Comparison of ENCODE assay signal across 31 mouse cellular contexts in genomic region chr15:99674866-99675265, GRCm38 (mm10). TPM values are rescaled to one million over a fixed set of nuclear protein-coding genes. Genes with fewer than 3 reads are reported as not detected.
DNase-seq lines count a peak whose midpoint lies in the region; ATAC-seq and TF ChIP-seq lines count a peak whose summit lies in the region.
"Had no signal": no experiment of that assay in that cellular context is flagged by ENCODE, and none has a peak within 500 bp of the region (broad histone marks: within the 10 kb centered on the region; RNA-seq: fewer than 3 reads in every experiment).

No protein-coding gene starts in this region.

- H3K9ac ChIP-seq in midbrain, embryonic 13.5 days (replicated peaks): peak overlapping the region; percentile 48; the same call in 1 of the 2 replicates
- no peak overlapping the region for H3K9ac ChIP-seq in midbrain, embryonic 11.5 days (ENCODE audit: low read length)
- no peak overlapping the region for H3K9ac ChIP-seq in hindbrain, postnatal 0 days (replicated peaks; ENCODE audit: low read length)
- H3K9ac ChIP-seq in neural tube, embryonic 14.5 days (replicated peaks; ENCODE audit: low read depth, low read length): no peak overlapping the region; the same call in 1 of the 2 replicates
- H3K9ac ChIP-seq: intestine, embryonic 15.5 days; limb, embryonic 15.5 days; liver, embryonic 14.5 days; lung, embryonic 14.5 days had no signal

- H3K27me3 ChIP-seq in midbrain, embryonic 13.5 days: peaks cover 12% of the 10 kb centered on the region
- peaks cover 19% of the 10 kb centered on the region for H3K27me3 ChIP-seq in midbrain, embryonic 11.5 days (ENCODE audit: control insufficient read depth, insufficient read depth, low read length)
- H3K27me3 ChIP-seq in hindbrain, postnatal 0 days (ENCODE audit: insufficient read depth, low read length): no peaks in the 10 kb centered on the region
- no peaks in the 10 kb centered on the region; the same call in 1 of the 2 replicates for H3K27me3 ChIP-seq in neural tube, embryonic 14.5 days (ENCODE audit: control insufficient read depth, insufficient read depth, low read length)

- peaks cover 90% of the 10 kb centered on the region for H3K4me1 ChIP-seq in midbrain, embryonic 13.5 days (replicated peaks)
- H3K4me1 ChIP-seq in midbrain, embryonic 11.5 days (ENCODE audit: control insufficient read depth, insufficient read depth, low read length): peaks cover 14% of the 10 kb centered on the region
- peaks cover 36% of the 10 kb centered on the region for H3K4me1 ChIP-seq in hindbrain, postnatal 0 days (ENCODE audit: insufficient read depth, low read length)
- peaks cover 59% of the 10 kb centered on the region for H3K4me1 ChIP-seq in neural tube, embryonic 14.5 days (ENCODE audit: control insufficient read depth, insufficient read depth, low read length)

- peak overlapping the region; percentile 23; the same call in 1 of the 2 replicates for H3K4me3 ChIP-seq in midbrain, embryonic 13.5 days (replicated peaks)
- no peak overlapping the region for H3K4me3 ChIP-seq in midbrain, embryonic 11.5 days (ENCODE audit: low read depth, low read length)
- no peak overlapping the region for H3K4me3 ChIP-seq in hindbrain, postnatal 0 days (ENCODE audit: low read length)
- H3K4me3 ChIP-seq in neural tube, embryonic 14.5 days (ENCODE audit: low read depth, low read length): peak overlapping the region; percentile 17; the same call in 1 of the 2 replicates
- no peak overlapping the region for H3K4me3 ChIP-seq in gastrocnemius, adult 2 months
- H3K4me3 ChIP-seq: embryonic facial prominence, embryonic 10.5 days; forebrain, embryonic 10.5 days; heart, embryonic 10.5 days; intestine, embryonic 15.5 days; limb, embryonic 15.5 days had no signal

- intact Hi-C loops in gastrocnemius, adult 2 months (cut with DNase I): no loop called here

- ATAC-seq in midbrain, embryonic 13.5 days: no peak
- ATAC-seq in midbrain, embryonic 11.5 days (ENCODE audit: low FRiP score): no peak
- no peak for ATAC-seq in hindbrain, postnatal 0 days
- no peak for ATAC-seq in neural tube, embryonic 14.5 days (ENCODE audit: low read depth)
- ATAC-seq: intestine, embryonic 15.5 days; Patski had no signal

- no peaks in the 10 kb centered on the region for H3K9me3 ChIP-seq in midbrain, embryonic 13.5 days
- H3K9me3 ChIP-seq in midbrain, embryonic 11.5 days (ENCODE audit: control insufficient read depth, low read length): no peaks in the 10 kb centered on the region
- H3K9me3 ChIP-seq in hindbrain, postnatal 0 days (ENCODE audit: low read length): no peaks in the 10 kb centered on the region
- H3K9me3 ChIP-seq in neural tube, embryonic 14.5 days (ENCODE audit: control insufficient read depth, low read length): no peaks in the 10 kb centered on the region
- H3K9me3 ChIP-seq: embryonic facial prominence, embryonic 10.5 days; forebrain, embryonic 10.5 days; heart, embryonic 10.5 days; intestine, embryonic 15.5 days; limb, embryonic 15.5 days had no signal

- peaks cover 13% of the 10 kb centered on the region; the same call in 1 of the 2 replicates for H3K36me3 ChIP-seq in midbrain, embryonic 13.5 days
- H3K36me3 ChIP-seq in midbrain, embryonic 11.5 days (ENCODE audit: control insufficient read depth, insufficient read depth, low read length): no peaks in the 10 kb centered on the region
- no peaks in the 10 kb centered on the region for H3K36me3 ChIP-seq in hindbrain, postnatal 0 days (ENCODE audit: insufficient read depth, low read length)
- H3K36me3 ChIP-seq in neural tube, embryonic 14.5 days (ENCODE audit: control insufficient read depth, insufficient read depth, low read length): peaks cover 5% of the 10 kb centered on the region; the same call in 1 of the 2 replicates
- H3K36me3 ChIP-seq: embryonic facial prominence, embryonic 10.5 days; forebrain, embryonic 10.5 days; G1E; heart, embryonic 10.5 days; intestine, embryonic 15.5 days; limb, embryonic 15.5 days had no signal

- peak overlapping the region; percentile 79 for H3K4me2 ChIP-seq in midbrain, embryonic 13.5 days (replicated peaks)
- H3K4me2 ChIP-seq in midbrain, embryonic 11.5 days: no peak overlapping the region
- H3K4me2 ChIP-seq in hindbrain, postnatal 0 days (ENCODE audit: low read depth, low read length): peak overlapping the region; percentile 27
- peak overlapping the region; percentile 64 for H3K4me2 ChIP-seq in neural tube, embryonic 14.5 days (ENCODE audit: low read depth, low read length)
- H3K4me2 ChIP-seq: intestine, embryonic 15.5 days; limb, embryonic 15.5 days; lung, embryonic 14.5 days had no signal

- no peak for TF ChIP-seq CTCF in hindbrain, postnatal 0 days (IDR thresholded peaks at IDR 0.05; ENCODE audit: low read depth)
- TF ChIP-seq CTCF in gastrocnemius, adult 2 months (IDR thresholded peaks at IDR 0.05): no peak

- peak; percentile 63 to 68 for DNase-seq in cerebellum, postnatal 25 days
- no peak for DNase-seq in cerebellum, postnatal 4 days (ENCODE audit: low spot score in 2 of 2)
- no peak for DNase-seq in midbrain, embryonic 11.5 days (ENCODE audit: low spot score, missing footprints)
- DNase-seq in hindbrain, postnatal 0 days (ENCODE audit: low spot score): no peak
- DNase-seq in gastrocnemius, adult 2 months: no peak
- no peak for DNase-seq in ovary, postnatal 14 days (ENCODE audit: low spot score)
- DNase-seq: adrenal gland, adult 8-10 months; B cell, adult 2 months; heart, postnatal 4 days; kidney, adult 8-10 months; kidney, postnatal 14 days; left cerebral cortex, postnatal 4 days; lung, embryonic 14.5 days; thymus, adult 2 months; thymus, postnatal 4 days had no signal

- H3K27ac ChIP-seq in midbrain, embryonic 13.5 days: no peak overlapping the region
- H3K27ac ChIP-seq in midbrain, embryonic 11.5 days (ENCODE audit: low read depth, low read length): no peak overlapping the region
- H3K27ac ChIP-seq in hindbrain, postnatal 0 days: no peak overlapping the region
- H3K27ac ChIP-seq in neural tube, embryonic 14.5 days (ENCODE audit: low read depth, low read length): 0 out of 2 replicates have a peak overlapping the region, but pooled peaks have one; percentile 22
- H3K27ac ChIP-seq in gastrocnemius, adult 2 months: no peak overlapping the region
- H3K27ac ChIP-seq: embryonic facial prominence, embryonic 10.5 days; forebrain, embryonic 10.5 days; heart, embryonic 10.5 days; intestine, embryonic 15.5 days; limb, embryonic 15.5 days; liver, embryonic 14.5 days; stomach, postnatal 0 days had no signal

- 84% methylated on average over 3 of the region's 3 CpGs for WGBS in midbrain, embryonic 13.5 days
- WGBS in midbrain, embryonic 11.5 days: 85% methylated on average over 3 of the region's 3 CpGs
- 49% methylated on average over 3 of the region's 3 CpGs for WGBS in hindbrain, postnatal 0 days
- WGBS in neural tube, embryonic 14.5 days: 73% methylated on average over 3 of the region's 3 CpGs

RNA-seq across cellular contexts. Expression of gene Asic1, which starts 4.7 kb away (rescaled TPM):
- polyA plus RNA-seq in midbrain, embryonic 13.5 days (2015; fragmentation: Nextera tagmentation; extraction: Ambion mirVana): 48.0 and 54.5 TPM in 2 replicates
- polyA plus RNA-seq in midbrain, embryonic 11.5 days (2014; fragmentation: Nextera tagmentation; extraction: Ambion mirVana): 10.5 and 11.4 TPM in 2 replicates
- total RNA-seq in hindbrain, postnatal 0 days (2014; rRNA removed): 127 and 143 TPM in 2 replicates
- 32.0 and 37.1 TPM in 2 replicates for polyA plus RNA-seq in hindbrain, postnatal 0 days (2015; fragmentation: Nextera tagmentation; extraction: Ambion mirVana)
- 66.0 and 69.8 TPM in 2 replicates for polyA plus RNA-seq in neural tube, embryonic 14.5 days (2014; fragmentation: Nextera tagmentation; extraction: Ambion mirVana)
- total RNA-seq in gastrocnemius, adult 2 months (2021): under 1 TPM in 1 of 2 experiments, not detected in 1; 0.31 TPM
- total RNA-seq: gastrocnemius, adult 8-10 months had no signal
- polyA plus RNA-seq: G1E had no signal

RNA-seq across cellular contexts. Expression of gene Racgap1, which starts 23.4 kb away (rescaled TPM):
- 118 and 125 TPM in 2 replicates for polyA plus RNA-seq in midbrain, embryonic 13.5 days (2015; fragmentation: Nextera tagmentation; extraction: Ambion mirVana)
- polyA plus RNA-seq in midbrain, embryonic 11.5 days (2014; fragmentation: Nextera tagmentation; extraction: Ambion mirVana): 214 and 230 TPM in 2 replicates
- total RNA-seq in hindbrain, postnatal 0 days (2014; rRNA removed): 46.4 and 49.1 TPM in 2 replicates
- 49.7 and 52.0 TPM in 2 replicates for polyA plus RNA-seq in hindbrain, postnatal 0 days (2015; fragmentation: Nextera tagmentation; extraction: Ambion mirVana)
- polyA plus RNA-seq in neural tube, embryonic 14.5 days (2014; fragmentation: Nextera tagmentation; extraction: Ambion mirVana): 45.9 and 65.6 TPM in 2 replicates
- total RNA-seq in gastrocnemius, adult 2 months (2021): under 1 TPM; 0.89 to 0.94 TPM

RNA-seq across cellular contexts. Expression of gene Smarcd1, which starts 27.1 kb away (rescaled TPM):
- 137 and 145 TPM in 2 replicates for polyA plus RNA-seq in midbrain, embryonic 13.5 days (2015; fragmentation: Nextera tagmentation; extraction: Ambion mirVana)
- polyA plus RNA-seq in midbrain, embryonic 11.5 days (2014; fragmentation: Nextera tagmentation; extraction: Ambion mirVana): 111 and 113 TPM in 2 replicates
- total RNA-seq in hindbrain, postnatal 0 days (2014; rRNA removed): 74.0 and 89.4 TPM in 2 replicates
- polyA plus RNA-seq in hindbrain, postnatal 0 days (2015; fragmentation: Nextera tagmentation; extraction: Ambion mirVana): 78.1 and 91.2 TPM in 2 replicates
- polyA plus RNA-seq in neural tube, embryonic 14.5 days (2014; fragmentation: Nextera tagmentation; extraction: Ambion mirVana): 110 TPM in 2 replicates
- 1 to 10 TPM; 6.9 to 7.2 TPM for total RNA-seq in gastrocnemius, adult 2 months (2021)

RNA-seq across cellular contexts. Expression of gene Gm17349, which starts 30.4 kb away (rescaled TPM):
- not detected in 2 replicates for polyA plus RNA-seq in midbrain, embryonic 13.5 days (2015; fragmentation: Nextera tagmentation; extraction: Ambion mirVana)
- not detected in 2 replicates for polyA plus RNA-seq in midbrain, embryonic 11.5 days (2014; fragmentation: Nextera tagmentation; extraction: Ambion mirVana)
- not detected in 2 replicates for total RNA-seq in hindbrain, postnatal 0 days (2014; rRNA removed)
- not detected in 2 replicates for polyA plus RNA-seq in hindbrain, postnatal 0 days (2015; fragmentation: Nextera tagmentation; extraction: Ambion mirVana)
- not detected in 2 replicates for polyA plus RNA-seq in neural tube, embryonic 14.5 days (2014; fragmentation: Nextera tagmentation; extraction: Ambion mirVana)
- 1 to 10 TPM in 1 of 2 experiments, not detected in 1; 1.0 TPM for total RNA-seq in gastrocnemius, adult 2 months (2021)
- total RNA-seq: left cerebral cortex, postnatal 4 days; megakaryocyte, adult 5-6 weeks; neutrophil, adult 5-6 weeks had no signal
- polyA plus RNA-seq: embryonic facial prominence, embryonic 10.5 days; forebrain, embryonic 10.5 days; gonadal fat pad, adult 2 months; heart, embryonic 10.5 days; heart, embryonic 16.5 days; intestine, embryonic 15.5 days; limb, embryonic 15.5 days; liver, embryonic 14.5 days; lung, embryonic 14.5 days; Patski; thymus, adult 2 months had no signal

RNA-seq across cellular contexts. Expression of gene Gpd1, which starts 42.4 kb away (rescaled TPM):
- 1.3 and 1.6 TPM in 2 replicates for polyA plus RNA-seq in midbrain, embryonic 13.5 days (2015; fragmentation: Nextera tagmentation; extraction: Ambion mirVana)
- 0.14 and 0.18 TPM in 2 replicates for polyA plus RNA-seq in midbrain, embryonic 11.5 days (2014; fragmentation: Nextera tagmentation; extraction: Ambion mirVana)
- total RNA-seq in hindbrain, postnatal 0 days (2014; rRNA removed): 2.8 and 3.7 TPM in 2 replicates
- polyA plus RNA-seq in hindbrain, postnatal 0 days (2015; fragmentation: Nextera tagmentation; extraction: Ambion mirVana): 2.5 TPM in 2 replicates
- polyA plus RNA-seq in neural tube, embryonic 14.5 days (2014; fragmentation: Nextera tagmentation; extraction: Ambion mirVana): 1.2 and 1.3 TPM in 2 replicates
- 100 to 1,000 TPM; 381 to 575 TPM for total RNA-seq in gastrocnemius, adult 2 months (2021)
- total RNA-seq: G1E; neutrophil, adult 5-6 weeks had no signal
- polyA plus RNA-seq: G1E had no signal

Comparison
In these comparisons a context has a peak if more than half of its experiments do, and no peak if none do; other contexts are left out.
1. DNase-seq: peak in cerebellum, postnatal 25 days (2 of 2); none in cerebellum, postnatal 4 days (0 of 2), midbrain, embryonic 11.5 days (single experiment), hindbrain, postnatal 0 days (single experiment), gastrocnemius, adult 2 months (single experiment) and ovary, postnatal 14 days (single experiment).
2. H3K4me3 ChIP-seq: peak in midbrain, embryonic 13.5 days (single experiment) and neural tube, embryonic 14.5 days (single experiment); none in midbrain, embryonic 11.5 days (single experiment), hindbrain, postnatal 0 days (single experiment) and gastrocnemius, adult 2 months (single experiment).